Mouse (Mus musculus) cortical plate, adult 2 months (tissue): Measurements from ENCODE around the gene Btrc.

Experiments
- CTCF ChIP-seq: fragments of 200-500 bp; IDR thresholded peaks from 2 replicates; pipeline ENCODE4 v1.5.1; 2011; ENCODE audit warnings: mild to moderate bottlenecking, control low read depth, low read length; ENCODE audit not compliant: insufficient read depth; ENCODE audit errors: extremely low read depth
- POLR2A ChIP-seq: fragments of 200-500 bp; IDR thresholded peaks from 2 replicates; pipeline ENCODE4 v1.6.1; 2011; ENCODE audit warnings: mild to moderate bottlenecking, low read length, control low read depth; ENCODE audit not compliant: insufficient read depth; ENCODE audit errors: extremely low read depth

DNA sequence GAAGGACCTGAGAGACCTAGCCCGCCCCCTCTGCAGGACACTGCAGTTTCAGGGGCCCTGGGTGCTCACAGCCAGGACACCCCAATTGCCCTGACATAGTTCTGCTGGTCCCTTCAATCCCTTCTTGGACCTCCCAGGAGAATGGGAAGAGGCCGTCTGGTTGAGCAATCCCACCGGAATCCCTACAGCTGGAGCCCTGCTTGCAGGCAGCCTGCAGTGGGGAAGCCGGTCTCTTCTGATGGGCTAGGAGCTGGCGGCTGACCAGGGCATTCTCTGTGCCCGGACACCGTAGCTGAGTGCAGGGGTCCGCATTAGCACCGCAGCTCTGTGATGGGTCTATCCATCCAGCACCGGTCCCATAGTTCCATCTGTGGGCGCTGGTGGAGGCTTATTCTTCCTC is 190.6 kb downstream of the Btrc start:
- TF ChIP-seq POLR2A (no peak), CTCF (no peak)
